Mouse (Mus musculus) midbrain, embryonic 10.5 days (tissue): ENCODE results near the gene Gnat1. TPM values are rescaled to one million over a fixed set of nuclear protein-coding genes. Genes with fewer than 3 reads are reported as not detected.

ENCODE experiments used
- DNase-seq: peaks from one replicate; pipeline ENCODE4 v3.0.0-alpha.2; 2017; ENCODE audit warnings: low spot score
- H3K27ac ChIP-seq: fragments of 300-500 bp; sonication (generic); replicated peaks from 2 replicates; pipeline ENCODE4 v1.5.1; 2016; ENCODE audit warnings: mild to moderate bottlenecking
- H3K27me3 ChIP-seq: fragments of 300-500 bp; sonication (generic); 2 replicates; pipeline ENCODE4 v1.6.1; 2016; ENCODE audit warnings: low read depth, mild to moderate bottlenecking; ENCODE audit not compliant: poor library complexity, severe bottlenecking
- H3K36me3 ChIP-seq: fragments of 300-500 bp; sonication (generic); 2 replicates; pipeline ENCODE4 v1.6.1; 2016; ENCODE audit warnings: mild to moderate bottlenecking, moderate library complexity
- H3K4me1 ChIP-seq: fragments of 300-500 bp; sonication (generic); 2 replicates; pipeline ENCODE4 v1.6.1; 2016
- H3K4me3 ChIP-seq: fragments of 300-500 bp; sonication (generic); 2 replicates; pipeline ENCODE4 v1.5.1; 2016; ENCODE audit warnings: mild to moderate bottlenecking, moderate library complexity
- H3K9me3 ChIP-seq: fragments of 300-500 bp; sonication (generic); replicated peaks from 2 replicates; pipeline ENCODE4 v1.6.1; 2016; ENCODE audit warnings: mild to moderate bottlenecking
- WGBS: fragments of 180-500 bp; shearing (Covaris S2); methylation state at CpG from one replicate; pipeline ENCODE4 v1.1.7; 2016; 5-methylcytosine and 5-hydroxymethylcytosine counted together
- polyA plus RNA-seq: library from polyadenylated mRNA; unstranded; fragments of >200 nt; fragmentation: Nextera tagmentation; extraction: Ambion mirVana; gene quantifications from 2 replicates; pipeline ENCODE4 v1.2.1, GENCODE M21; 2016

Gnat1 gene
- polyA plus RNA-seq, 1 experiment from 2014 or later = 3.6 TPM

GRCm38 (mm10) chr9:107663525-107663924, 16.0 kb downstream of the Gnat1 start:
- WGBS = 42% methylated on average over 9 of the region's 9 CpGs
- peaks cover 3% of the 10 kb centered on the region; the same call in 1 of the 2 replicates for H3K36me3 ChIP-seq
- peaks cover 66% of the 10 kb centered on the region for H3K4me1 ChIP-seq
- no peak overlapping the region; the same call in 1 of the 2 replicates for H3K4me3 ChIP-seq
- DNase-seq = peak; percentile 49
- peak overlapping the region; percentile 72 for H3K27ac ChIP-seq
- H3K27me3 ChIP-seq = peaks cover 48% of the 10 kb centered on the region
- no peaks in the 10 kb centered on the region for H3K9me3 ChIP-seq

- H3K4me3 ChIP-seq = no peak overlapping the region
- DNase-seq = no peak
- WGBS = 91% methylated on average over 8 of the region's 8 CpGs
- H3K4me1 ChIP-seq = peaks cover 59% of the 10 kb centered on the region
- H3K36me3 ChIP-seq = peaks cover 6% of the 10 kb centered on the region; the same call in 1 of the 2 replicates
- peak overlapping the region; percentile 72 for H3K27ac ChIP-seq
- H3K9me3 ChIP-seq = no peaks in the 10 kb centered on the region
- peaks cover 36% of the 10 kb centered on the region for H3K27me3 ChIP-seq
Observed at GRCm38 (mm10) chr9:107662342-107662741, 17.2 kb downstream of the Gnat1 start.

DNA sequence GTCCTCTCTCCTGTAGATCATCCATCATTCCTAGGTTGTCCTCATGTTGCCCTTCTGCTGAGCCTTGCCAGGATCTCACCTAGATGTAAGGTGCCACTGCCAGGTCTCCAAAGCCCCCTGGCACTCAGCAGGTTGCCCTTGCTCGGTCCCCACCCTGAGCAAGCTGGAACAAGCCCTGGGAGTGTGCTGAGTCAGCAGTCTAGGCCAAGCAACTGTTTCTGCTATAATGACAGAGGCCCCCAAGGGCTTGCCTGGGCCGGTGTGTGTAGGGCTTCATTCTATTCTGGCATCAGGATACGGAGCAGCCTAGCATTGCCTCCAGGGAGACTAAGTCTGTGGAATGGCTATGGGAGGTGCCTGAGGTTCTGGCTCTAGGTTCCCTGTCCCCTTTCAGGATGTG, 18.7 kb downstream of the Gnat1 start:
- Histone ChIP-seq H3K9me3 (no peaks in the 10 kb centered on the region), H3K27me3 (peaks cover 21% of the 10 kb centered on the region), H3K4me1 (peaks cover 46% of the 10 kb centered on the region), H3K4me3 (no peak overlapping the region), H3K36me3 (peaks cover 12% of the 10 kb centered on the region; the same call in 1 of the 2 replicates), H3K27ac (no peak overlapping the region)
- WGBS = 86% methylated on average over 3 of the region's 3 CpGs
- no peak for DNase-seq

GRCm38 (mm10) chr9:107659961-107660360, 19.6 kb downstream of the Gnat1 start:
- no peak for DNase-seq
- peaks cover 12% of the 10 kb centered on the region; the same call in 1 of the 2 replicates for H3K36me3 ChIP-seq

GRCm38 (mm10) chr9:107659551-107659950, 20.0 kb downstream of the Gnat1 start:
- Histone ChIP-seq H3K9me3 (no peaks in the 10 kb centered on the region), H3K4me3 (0 out of 2 replicates have a peak overlapping the region, but pooled peaks have one; percentile 7), H3K27me3 (0 out of 2 replicates have a peak, but pooled peaks cover 10% of the 10 kb centered on the region), H3K36me3 (peaks cover 12% of the 10 kb centered on the region; the same call in 1 of the 2 replicates), H3K4me1 (peaks cover 35% of the 10 kb centered on the region), H3K27ac (peak overlapping the region; percentile 55; the same call in 1 of the 2 replicates)
- DNase-seq = no peak
- 92% methylated on average over 10 of the region's 10 CpGs for WGBS

More at GRCm38 (mm10) chr9:107659961-107660360, 19.6 kb downstream of the Gnat1 start:
- 0 out of 2 replicates have a peak overlapping the region, but pooled peaks have one; percentile 7 for H3K4me3 ChIP-seq
- H3K9me3 ChIP-seq = no peaks in the 10 kb centered on the region
- peak overlapping the region; percentile 55; the same call in 1 of the 2 replicates for H3K27ac ChIP-seq
- peaks cover 38% of the 10 kb centered on the region for H3K4me1 ChIP-seq
- WGBS = 89% methylated on average over 3 of the region's 3 CpGs
- H3K27me3 ChIP-seq = peaks cover 13% of the 10 kb centered on the region

DNA sequence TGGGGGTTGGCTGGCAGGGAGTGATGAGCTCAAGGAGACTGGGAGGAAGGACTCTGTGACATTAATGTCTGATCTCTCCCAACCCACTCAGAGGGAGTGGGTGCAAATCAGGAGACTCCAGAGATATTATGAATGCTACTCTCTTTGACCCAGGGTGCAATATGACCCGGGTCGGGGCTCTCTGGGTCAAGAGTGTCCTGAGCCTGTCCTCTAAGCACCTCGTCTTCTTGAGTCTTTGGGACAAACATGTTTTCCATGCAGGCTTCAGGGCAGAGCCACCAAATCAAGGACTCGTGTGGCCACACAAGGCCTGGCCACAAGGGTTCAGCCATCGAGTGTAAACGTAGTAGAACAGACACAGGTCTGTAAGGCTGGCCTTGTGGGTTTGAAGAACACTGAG, 21.4 kb downstream of the Gnat1 start:
- H3K36me3 ChIP-seq = peaks cover 12% of the 10 kb centered on the region; the same call in 1 of the 2 replicates
- 89% methylated on average over 6 of the region's 6 CpGs for WGBS
- no peaks in the 10 kb centered on the region for H3K9me3 ChIP-seq
- H3K27me3 ChIP-seq = 0 out of 2 replicates have a peak, but pooled peaks cover 10% of the 10 kb centered on the region
- no peak overlapping the region for H3K27ac ChIP-seq
- peaks cover 24% of the 10 kb centered on the region for H3K4me1 ChIP-seq
- DNase-seq = no peak
- H3K4me3 ChIP-seq = no peak overlapping the region

- no peak for DNase-seq
- H3K4me1 ChIP-seq = peaks cover 15% of the 10 kb centered on the region
- H3K27ac ChIP-seq = no peak overlapping the region
- WGBS = 87% methylated on average over 5 of the region's 5 CpGs
- H3K36me3 ChIP-seq = peaks cover 12% of the 10 kb centered on the region; the same call in 1 of the 2 replicates
- H3K9me3 ChIP-seq = no peaks in the 10 kb centered on the region
- H3K27me3 ChIP-seq = 0 out of 2 replicates have a peak, but pooled peaks cover 10% of the 10 kb centered on the region
- no peak overlapping the region for H3K4me3 ChIP-seq
Observed at GRCm38 (mm10) chr9:107657144-107657543, 22.4 kb downstream of the Gnat1 start.

- WGBS = 77% methylated on average over 4 of the region's 4 CpGs
- H3K9me3 ChIP-seq = no peaks in the 10 kb centered on the region
- peaks cover 30% of the 10 kb centered on the region for H3K4me1 ChIP-seq
- no peak for DNase-seq
- 0 out of 2 replicates have a peak, but pooled peaks cover 3% of the 10 kb centered on the region for H3K27me3 ChIP-seq
- H3K36me3 ChIP-seq = peaks cover 12% of the 10 kb centered on the region; the same call in 1 of the 2 replicates
- H3K27ac ChIP-seq = no peak overlapping the region
- no peak overlapping the region for H3K4me3 ChIP-seq
Observed at GRCm38 (mm10) chr9:107654585-107654984, 24.9 kb downstream of the Gnat1 start.

DNA sequence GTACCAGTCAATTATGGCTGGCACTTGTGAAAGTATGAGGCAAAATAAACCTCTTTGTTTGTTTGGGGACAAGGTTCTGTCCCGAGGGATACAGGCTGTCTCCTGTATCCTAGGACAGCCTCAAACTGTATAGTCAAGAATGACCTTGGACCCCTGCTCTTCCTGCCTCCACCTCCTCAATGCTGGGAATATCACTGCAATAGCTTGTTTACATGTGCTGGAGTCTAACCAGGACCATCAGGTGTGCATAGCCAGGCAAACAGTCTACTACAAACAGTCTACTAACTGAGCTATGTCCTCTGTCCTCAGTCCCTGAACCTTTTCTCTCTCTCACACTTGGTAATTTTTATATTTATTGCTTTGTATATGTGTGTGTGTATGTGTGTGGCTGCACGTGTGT, 26.0 kb downstream of the Gnat1 start:
- peaks cover 9% of the 10 kb centered on the region; the same call in 1 of the 2 replicates for H3K36me3 ChIP-seq
- H3K9me3 ChIP-seq = no peaks in the 10 kb centered on the region
- no peak overlapping the region for H3K4me3 ChIP-seq
- no peak for DNase-seq
- 97% methylated on average over 2 of the region's 2 CpGs for WGBS
- no peaks in the 10 kb centered on the region for H3K27me3 ChIP-seq
- no peak overlapping the region for H3K27ac ChIP-seq
- H3K4me1 ChIP-seq = peaks cover 29% of the 10 kb centered on the region

DNA sequence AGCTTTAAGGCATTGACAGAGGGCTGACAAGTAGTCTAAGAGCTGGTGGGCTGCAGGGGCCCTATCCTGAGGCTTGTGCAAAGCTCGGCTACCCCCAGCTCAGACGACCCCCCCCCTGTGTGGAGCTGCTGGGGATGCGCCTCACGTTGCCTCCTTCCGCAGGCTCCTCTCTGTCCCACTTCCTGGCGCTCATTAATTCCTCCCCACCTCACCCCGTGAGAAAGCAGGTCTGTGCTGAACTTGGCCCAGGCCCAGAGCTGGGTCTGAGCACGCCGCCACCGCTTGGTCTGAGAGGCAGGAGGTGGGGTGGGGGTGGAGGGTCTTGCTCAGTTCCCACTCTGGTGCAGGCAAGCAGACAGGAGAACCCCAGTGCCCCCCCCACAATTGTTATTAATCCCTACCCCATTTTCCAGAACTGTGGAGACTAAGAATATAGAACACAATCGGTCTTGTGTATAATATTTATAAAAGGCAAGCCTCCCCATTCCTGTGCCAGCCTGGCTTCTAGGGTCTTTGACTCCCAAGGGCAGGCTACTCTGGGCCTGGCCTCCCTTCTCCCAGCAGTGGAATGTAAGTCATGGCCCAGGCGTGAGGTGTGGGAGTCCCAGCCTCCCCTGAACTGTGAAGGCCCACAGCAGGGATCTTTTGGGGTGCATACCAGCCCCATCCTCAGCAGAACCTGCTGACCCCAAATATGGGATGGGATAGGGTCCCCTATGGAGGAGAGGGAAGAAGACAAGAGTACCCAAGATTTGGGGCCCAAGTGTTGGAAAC, 28.6 kb downstream of the Gnat1 start:
- no peaks in the 10 kb centered on the region for H3K9me3 ChIP-seq
- WGBS = 56% methylated on average over 12 of the region's 12 CpGs
- H3K4me1 ChIP-seq = peaks cover 22% of the 10 kb centered on the region
- H3K27me3 ChIP-seq = no peaks in the 10 kb centered on the region
- no peak overlapping the region for H3K4me3 ChIP-seq
- DNase-seq = no peak
- peak overlapping the region; percentile 10 for H3K27ac ChIP-seq
- H3K36me3 ChIP-seq = 0 out of 2 replicates have a peak, but pooled peaks cover under 1% of the 10 kb centered on the region

- 0 out of 2 replicates have a peak, but pooled peaks cover 1% of the 10 kb centered on the region for H3K27me3 ChIP-seq
- WGBS = 83% methylated on average over 7 of the region's 7 CpGs
- DNase-seq = no peak
- H3K4me3 ChIP-seq = no peak overlapping the region
- no peaks in the 10 kb centered on the region for H3K36me3 ChIP-seq
- H3K9me3 ChIP-seq = no peaks in the 10 kb centered on the region
- H3K27ac ChIP-seq = peak overlapping the region; percentile 10; the same call in 1 of the 2 replicates
- peaks cover 25% of the 10 kb centered on the region for H3K4me1 ChIP-seq
Observed at GRCm38 (mm10) chr9:107650225-107650624, 29.3 kb downstream of the Gnat1 start.

DNA sequence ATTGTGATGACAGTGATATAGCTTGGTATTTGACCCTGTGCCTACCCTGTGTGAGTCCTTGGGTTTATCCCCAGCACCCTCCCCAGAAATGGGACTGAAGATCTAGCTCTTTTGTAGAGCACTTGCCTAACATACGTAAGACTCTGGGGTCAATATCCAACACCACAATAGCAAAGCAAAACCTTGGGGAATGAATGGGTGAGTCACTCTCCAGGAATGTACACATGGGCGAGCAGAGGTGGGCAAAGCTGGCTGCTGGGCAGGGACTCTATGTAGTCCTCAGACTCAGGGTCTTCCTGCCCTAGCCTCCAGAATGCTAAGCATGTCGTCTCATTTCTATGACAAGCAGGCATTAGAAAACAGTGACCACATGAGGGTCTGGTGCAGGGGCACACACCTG, 30.7 kb downstream of the Gnat1 start:
- H3K4me1 ChIP-seq = peaks cover 40% of the 10 kb centered on the region
- no peaks in the 10 kb centered on the region for H3K36me3 ChIP-seq
- H3K27ac ChIP-seq = no peak overlapping the region
- DNase-seq = no peak
- no peaks in the 10 kb centered on the region for H3K9me3 ChIP-seq
- H3K27me3 ChIP-seq = 0 out of 2 replicates have a peak, but pooled peaks cover 5% of the 10 kb centered on the region
- WGBS = 84% methylated on average over 3 of the region's 3 CpGs
- H3K4me3 ChIP-seq = no peak overlapping the region

- H3K27ac ChIP-seq = no peak overlapping the region
- no peaks in the 10 kb centered on the region for H3K9me3 ChIP-seq
- no peak overlapping the region for H3K4me3 ChIP-seq
- no peak for DNase-seq
- 83% methylated on average over 6 of the region's 6 CpGs for WGBS
- H3K36me3 ChIP-seq = no peaks in the 10 kb centered on the region
- 0 out of 2 replicates have a peak, but pooled peaks cover 5% of the 10 kb centered on the region for H3K27me3 ChIP-seq
- H3K4me1 ChIP-seq = peaks cover 42% of the 10 kb centered on the region
Observed at GRCm38 (mm10) chr9:107646975-107647374, 32.5 kb downstream of the Gnat1 start.
